Mouse (Mus musculus) forebrain, embryonic 13.5 days (tissue): Measurements from ENCODE around the gene C9orf72. TPM values are rescaled to one million over a fixed set of nuclear protein-coding genes. Genes with fewer than 3 reads are reported as not detected.

Experiments
- ATAC-seq: fragments of 200-750 bp; cut with Nextera tagmentation; 2 replicates; pipeline ENCODE4 v1.8.0; 2017
- H3K27ac ChIP-seq: fragments of 300-500 bp; sonication (generic); 2 replicates; pipeline ENCODE4 v1.5.1; 2015; ENCODE audit warnings: inconsistent platforms, mild to moderate bottlenecking, moderate library complexity
- H3K27me3 ChIP-seq: fragments of 300-500 bp; sonication (generic); 2 replicates; pipeline ENCODE4 v1.6.1; 2015; ENCODE audit warnings: mild to moderate bottlenecking, inconsistent platforms
- H3K36me3 ChIP-seq: fragments of 300-500 bp; sonication (generic); 2 replicates; pipeline ENCODE4 v1.6.1; 2015; ENCODE audit warnings: mild to moderate bottlenecking, inconsistent platforms; ENCODE audit not compliant: poor library complexity, severe bottlenecking
- H3K4me1 ChIP-seq: fragments of 300-500 bp; sonication (generic); 2 replicates; pipeline ENCODE4 v1.6.1; 2015; ENCODE audit warnings: inconsistent platforms
- H3K4me2 ChIP-seq: fragments of 300-500 bp; sonication (generic); 2 replicates; pipeline ENCODE4 v1.6.1; 2015; ENCODE audit warnings: inconsistent platforms, mild to moderate bottlenecking, moderate library complexity
- H3K4me3 ChIP-seq: fragments of 300-500 bp; sonication (generic); 2 replicates; pipeline ENCODE4 v1.5.1; 2015; ENCODE audit warnings: mild to moderate bottlenecking, inconsistent platforms
- H3K9ac ChIP-seq: fragments of 300-500 bp; sonication (generic); 2 replicates; pipeline ENCODE4 v1.6.1; 2015; ENCODE audit warnings: mild to moderate bottlenecking, inconsistent platforms
- H3K9me3 ChIP-seq: fragments of 300-500 bp; sonication (generic); replicated peaks from 2 replicates; pipeline ENCODE4 v1.6.1; 2016; ENCODE audit warnings: inconsistent platforms
- WGBS: fragments of 180-500 bp; shearing (Covaris S2); methylation state at CpG from one replicate; pipeline ENCODE4 v1.1.7; 2015; 5-methylcytosine and 5-hydroxymethylcytosine counted together
- polyA plus RNA-seq: library from polyadenylated mRNA; unstranded; fragments of >200 nt; fragmentation: Nextera tagmentation; extraction: Ambion mirVana; gene quantifications from 2 replicates; pipeline ENCODE4 v1.2.1, GENCODE M21; 2015

Gene C9orf72
- polyA plus RNA-seq, 1 experiment from 2014 or later: 35.4 TPM

GRCm38 (mm10) chr4:35150706-35151105, 75.3 kb downstream of the C9orf72 start:
- Histone ChIP-seq H3K27me3 (peaks cover 6% of the 10 kb centered on the region; the same call in 1 of the 2 replicates), H3K4me3 (no peak overlapping the region), H3K36me3 (no peaks in the 10 kb centered on the region), H3K27ac (no peak overlapping the region), H3K4me1 (peaks cover 7% of the 10 kb centered on the region), H3K9ac (no peak overlapping the region), H3K4me2 (no peak overlapping the region), H3K9me3 (no peaks in the 10 kb centered on the region)
- no peak for ATAC-seq
- 88% methylated on average over 3 of the region's 3 CpGs for WGBS

GRCm38 (mm10) chr4:35148326-35148725, 77.6 kb downstream of the C9orf72 start:
- Histone ChIP-seq H3K27ac (no peak overlapping the region), H3K9ac (no peak overlapping the region), H3K4me2 (no peak overlapping the region), H3K36me3 (no peaks in the 10 kb centered on the region), H3K27me3 (no peaks in the 10 kb centered on the region), H3K4me1 (no peaks in the 10 kb centered on the region), H3K4me3 (no peak overlapping the region), H3K9me3 (no peaks in the 10 kb centered on the region)
- WGBS: 85% methylated on average over 4 of the region's 4 CpGs
- no peak for ATAC-seq

GRCm38 (mm10) chr4:35146597-35146996, 79.4 kb downstream of the C9orf72 start:
- 95% methylated on average over 5 of the region's 5 CpGs for whole genome bisulfite sequencing
- H3K4me2 ChIP-seq: no peak overlapping the region
- H3K9me3 ChIP-seq: no peaks in the 10 kb centered on the region
- no peaks in the 10 kb centered on the region for H3K4me1 ChIP-seq
- no peak overlapping the region for H3K9ac ChIP-seq
- no peaks in the 10 kb centered on the region for H3K27me3 ChIP-seq
- ATAC-seq: no peak
- no peaks in the 10 kb centered on the region for H3K36me3 ChIP-seq
- H3K27ac ChIP-seq: no peak overlapping the region
- no peak overlapping the region for H3K4me3 ChIP-seq

GRCm38 (mm10) chr4:35145726-35146125, 80.2 kb downstream of the C9orf72 start:
- H3K36me3 ChIP-seq: no peaks in the 10 kb centered on the region
- 93% methylated on average over 10 of the region's 10 CpGs for WGBS
- no peak overlapping the region for H3K9ac ChIP-seq
- no peak for ATAC-seq
- no peaks in the 10 kb centered on the region for H3K27me3 ChIP-seq
- H3K9me3 ChIP-seq: no peaks in the 10 kb centered on the region
- H3K27ac ChIP-seq: no peak overlapping the region
- no peak overlapping the region for H3K4me3 ChIP-seq
- H3K4me1 ChIP-seq: no peaks in the 10 kb centered on the region
- no peak overlapping the region for H3K4me2 ChIP-seq

- ATAC-seq: no peak
- no peak overlapping the region for H3K4me3 ChIP-seq
- WGBS: 85% methylated on average over 12 of the region's 12 CpGs
These were observed 82.4 kb downstream of the C9orf72 start for GRCm38 (mm10) chr4:35143472-35144102.

More at GRCm38 (mm10) chr4:35143472-35144102, 82.4 kb downstream of the C9orf72 start:
- Histone ChIP-seq H3K4me1 (no peaks in the 10 kb centered on the region), H3K9me3 (no peaks in the 10 kb centered on the region), H3K9ac (no peak overlapping the region), H3K27ac (no peak overlapping the region), H3K36me3 (no peaks in the 10 kb centered on the region), H3K4me2 (no peak overlapping the region), H3K27me3 (no peaks in the 10 kb centered on the region)

Other genes with a start within 250 kb of the C9orf72 start
- 0.30 TPM in 1 of 2 replicates, not detected in the other for gene Ifnk, start 74.1 kb downstream of the C9orf72 start, polyA plus RNA-seq
- 12.4 and 12.6 TPM in 2 replicates for gene Mob3b, start 68.7 kb downstream of the C9orf72 start, polyA plus RNA-seq